ENCODE assay signal across 8 mouse cellular contexts in genomic region chr6:50261201-50261921, GRCm38 (mm10). TPM values are rescaled to one million over a fixed set of nuclear protein-coding genes. Genes with fewer than 3 reads are reported as not detected.
A peak's percentile ranks its signal among the peaks of the same experiment; 100 is the strongest.
DNase-seq lines count a peak whose midpoint lies in the region; ATAC-seq and TF ChIP-seq lines count a peak whose summit lies in the region.

No protein-coding gene starts in this region.

- TF ChIP-seq RAD21 in CH12.LX (IDR thresholded peaks at IDR 0.05; ENCODE audit: low read depth, low read length): no peak

- H3K4me3 ChIP-seq in CH12.LX (replicated peaks in 1 of 3; ENCODE audit: low read depth in 2 of 3, low read length in 2 of 3, poor library complexity in 1 of 3): peak overlapping the region; percentile 32 to 46 (median 35)
- H3K4me3 ChIP-seq in forebrain, postnatal 0 days (ENCODE audit: low read depth, low read length): peak overlapping the region; percentile 56
- H3K4me3 ChIP-seq in liver, embryonic 16.5 days (ENCODE audit: low read depth, low read length): peak overlapping the region; percentile 54
- peak overlapping the region; percentile 35 for H3K4me3 ChIP-seq in neural tube, embryonic 11.5 days (ENCODE audit: low read depth, low read length)
- peak overlapping the region; percentile 48 for H3K4me3 ChIP-seq in stomach, postnatal 0 days (ENCODE audit: low read depth, low read length)

- peak overlapping the region; percentile 66 for H3K4me2 ChIP-seq in CH12.LX (ENCODE audit: insufficient read depth, low read depth, poor library complexity, severe bottlenecking)
- peak overlapping the region; percentile 68 for H3K4me2 ChIP-seq in forebrain, postnatal 0 days (ENCODE audit: low read depth)
- H3K4me2 ChIP-seq in liver, embryonic 16.5 days (ENCODE audit: low read depth, low read length): peak overlapping the region; percentile 49
- peak overlapping the region; percentile 49 for H3K4me2 ChIP-seq in neural tube, embryonic 11.5 days (ENCODE audit: low read depth)
- peak overlapping the region; percentile 69 for H3K4me2 ChIP-seq in stomach, postnatal 0 days (replicated peaks; ENCODE audit: low read depth)

- peak; percentile 94 for ATAC-seq in forebrain, postnatal 0 days
- peak; percentile 90 for ATAC-seq in liver, embryonic 16.5 days (ENCODE audit: low read depth)
- ATAC-seq in neural tube, embryonic 11.5 days (ENCODE audit: insufficient read depth, low FRiP score, low TSS enrichment): peak; percentile 86
- peak; percentile 91 for ATAC-seq in stomach, postnatal 0 days (ENCODE audit: low FRiP score, low TSS enrichment)

- H3K9ac ChIP-seq in CH12.LX (ENCODE audit: insufficient read depth, low read depth): peak overlapping the region; percentile 1; the same call in 1 of the 2 replicates
- H3K9ac ChIP-seq in forebrain, postnatal 0 days: peak overlapping the region; percentile 84
- H3K9ac ChIP-seq in liver, embryonic 16.5 days (ENCODE audit: low read depth, low read length): peak overlapping the region; percentile 28; the same call in 1 of the 2 replicates
- peak overlapping the region; percentile 56 for H3K9ac ChIP-seq in neural tube, embryonic 11.5 days (ENCODE audit: low read length)
- H3K9ac ChIP-seq in stomach, postnatal 0 days (ENCODE audit: low read length): peak overlapping the region; percentile 65

- dilution Hi-C loops in CH12.LX (cut with MboI; ENCODE audit: extremely low pct_ligation_motif_present, extremely low pct_unique_long_range_greater_than_20kb, low sequenced_read_pairs): no loop called here

- intact Hi-C loops in heart, postnatal 36 days (cut with DNase I): no loop called here

- no peaks in the 10 kb centered on the region for H3K36me3 ChIP-seq in CH12.LX (replicated peaks in 1 of 2; ENCODE audit: control insufficient read depth in 1 of 2, insufficient read depth in 1 of 2, low read length in 1 of 2)
- H3K36me3 ChIP-seq in forebrain, postnatal 0 days (ENCODE audit: insufficient read depth): no peaks in the 10 kb centered on the region
- H3K36me3 ChIP-seq in liver, embryonic 16.5 days (ENCODE audit: control insufficient read depth, insufficient read depth): no peaks in the 10 kb centered on the region
- no peaks in the 10 kb centered on the region for H3K36me3 ChIP-seq in neural tube, embryonic 11.5 days (ENCODE audit: control insufficient read depth, insufficient read depth, low read length)
- H3K36me3 ChIP-seq in stomach, postnatal 0 days (ENCODE audit: control insufficient read depth, insufficient read depth, low read length): no peaks in the 10 kb centered on the region

- H3K79me2 ChIP-seq in CH12.LX (replicated peaks; ENCODE audit: control insufficient read depth, extremely low read depth, insufficient read depth, poor library complexity, severe bottlenecking): no peaks in the 10 kb centered on the region

- WGBS in forebrain, postnatal 0 days: 5% methylated on average over 29 of the region's 35 CpGs
- 2% methylated on average over 33 of the region's 35 CpGs for WGBS in liver, embryonic 16.5 days (ENCODE audit: insufficient replicate concordance)
- WGBS in neural tube, embryonic 11.5 days: 4% methylated on average over 30 of the region's 35 CpGs
- WGBS in stomach, postnatal 0 days: 4% methylated on average over 34 of the region's 35 CpGs

- H3K9me3 ChIP-seq in CH12.LX (replicated peaks; ENCODE audit: low read length): no peaks in the 10 kb centered on the region
- H3K9me3 ChIP-seq in forebrain, postnatal 0 days (ENCODE audit: low read length): no peaks in the 10 kb centered on the region
- H3K9me3 ChIP-seq in liver, embryonic 16.5 days (replicated peaks; ENCODE audit: control insufficient read depth, low read length): no peaks in the 10 kb centered on the region
- no peaks in the 10 kb centered on the region for H3K9me3 ChIP-seq in neural tube, embryonic 11.5 days (ENCODE audit: control insufficient read depth, low read length)
- no peaks in the 10 kb centered on the region for H3K9me3 ChIP-seq in stomach, postnatal 0 days (ENCODE audit: control insufficient read depth, low read length)

- TF ChIP-seq POLR2A in CH12.LX (IDR thresholded peaks at IDR 0.05; ENCODE audit: low read depth, low read length): no peak

- peaks cover 17% of the 10 kb centered on the region for H3K27me3 ChIP-seq in CH12.LX (replicated peaks)
- no peaks in the 10 kb centered on the region for H3K27me3 ChIP-seq in forebrain, postnatal 0 days (ENCODE audit: insufficient read depth, low read length)
- H3K27me3 ChIP-seq in liver, embryonic 16.5 days (ENCODE audit: control insufficient read depth, insufficient read depth, low read depth, low read length): peaks cover 2% of the 10 kb centered on the region
- H3K27me3 ChIP-seq in neural tube, embryonic 11.5 days (ENCODE audit: control insufficient read depth, insufficient read depth, low read length): no peaks in the 10 kb centered on the region
- H3K27me3 ChIP-seq in stomach, postnatal 0 days (ENCODE audit: control insufficient read depth, insufficient read depth, low read length): no peaks in the 10 kb centered on the region

- H3K27ac ChIP-seq in CH12.LX (ENCODE audit: insufficient read depth, low read depth): no peak overlapping the region
- H3K27ac ChIP-seq in forebrain, postnatal 0 days (ENCODE audit: low read depth, low read length): peak overlapping the region; percentile 86
- H3K27ac ChIP-seq in liver, embryonic 16.5 days (ENCODE audit: low read length): peak overlapping the region; percentile 33; the same call in 1 of the 2 replicates
- no peak overlapping the region for H3K27ac ChIP-seq in neural tube, embryonic 11.5 days (ENCODE audit: low read depth, low read length)
- peak overlapping the region; percentile 30; the same call in 1 of the 2 replicates for H3K27ac ChIP-seq in stomach, postnatal 0 days (replicated peaks)

- peak; percentile 5 for DNase-seq in CH12.LX (ENCODE audit: extremely low read depth)
- DNase-seq in cerebellum, adult 11-12 months: peak; percentile 94
- DNase-seq in forebrain, postnatal 0 days: peak; percentile 87
- DNase-seq in heart, postnatal 36 days: peak; percentile 70
- peak; percentile 85 for DNase-seq in layer of hippocampus, adult 11-12 months (ENCODE audit: low spot score)
- DNase-seq in neural tube, embryonic 11.5 days (ENCODE audit: low spot score): peak; percentile 89
- peak; percentile 85 for DNase-seq in stomach, postnatal 0 days (ENCODE audit: low spot score)

- TF ChIP-seq EP300 in CH12.LX (IDR thresholded peaks at IDR 0.05; ENCODE audit: low read length): no peak
- TF ChIP-seq EP300 in stomach, postnatal 0 days (optimal IDR thresholded peaks at IDR 0.05): no peak

- in situ Hi-C loops in CH12.LX (cut with MboI; ENCODE audit: low pct_ligation_motif_present, low pct_unique_long_range_greater_than_20kb, low sequenced_read_pairs): no loop called here

- TF ChIP-seq CTCF in CH12.LX (conservative IDR thresholded peaks at IDR 0.05 in 1 of 2, IDR thresholded peaks at IDR 0.05 in 1 of 2; ENCODE audit: low read depth in 2 of 2, low read length in 2 of 2): no peak
- TF ChIP-seq CTCF in forebrain, postnatal 0 days (IDR thresholded peaks at IDR 0.05; ENCODE audit: low read depth): no peak
- no peak for TF ChIP-seq CTCF in stomach, postnatal 0 days (IDR thresholded peaks at IDR 0.05; ENCODE audit: low read depth)

- peaks cover 0 to 2% of the 10 kb centered on the region in 2 experiments; a peak in 1 of 4 replicates for H3K4me1 ChIP-seq in CH12.LX (ENCODE audit: control insufficient read depth in 1 of 2, insufficient read depth in 2 of 2)
- peaks cover 15% of the 10 kb centered on the region; the same call in 1 of the 2 replicates for H3K4me1 ChIP-seq in forebrain, postnatal 0 days (ENCODE audit: insufficient read depth)
- no peaks in the 10 kb centered on the region; the same call in 1 of the 2 replicates for H3K4me1 ChIP-seq in liver, embryonic 16.5 days (ENCODE audit: control insufficient read depth, low read depth, low read length)
- no peaks in the 10 kb centered on the region for H3K4me1 ChIP-seq in neural tube, embryonic 11.5 days (ENCODE audit: control insufficient read depth, insufficient read depth, low read length)
- H3K4me1 ChIP-seq in stomach, postnatal 0 days (replicated peaks; ENCODE audit: control insufficient read depth, insufficient read depth): 0 out of 2 replicates have a peak, but pooled peaks cover 3% of the 10 kb centered on the region

TF ChIP-seq in CH12.LX, 34 proteins besides CTCF, POLR2A, EP300 and RAD21:
- TF ChIP-seq NRF1 (IDR thresholded peaks at IDR 0.05; ENCODE audit: low read depth, low read length): peak; percentile 72
- no peak for TF ChIP-seq NELFE (IDR thresholded peaks at IDR 0.05; ENCODE audit: low read depth, low read length)

RNA-seq across cellular contexts. Expression of gene Gsdme, which starts 2.3 kb away (rescaled TPM):
- total RNA-seq in CH12.LX (2012; rRNA removed) (0.29 and 0.38 TPM in 2 replicates), CH12.LX (2014; rRNA removed) (not detected in 2 replicates)
- polyA plus RNA-seq in CH12.LX (2012; ENCODE audit: insufficient read length, low read depth): 1.8 and 2.0 TPM in 2 replicates
- 21.0 and 23.1 TPM in 2 replicates for total RNA-seq in forebrain, postnatal 0 days (2014; rRNA removed)
- polyA plus RNA-seq in forebrain, postnatal 0 days (2015; fragmentation: Nextera tagmentation; extraction: Ambion mirVana): 69.4 and 89.9 TPM in 2 replicates
- total RNA-seq in heart, postnatal 36 days (2021): under 1 TPM; 0.33 to 0.42 TPM
- 15.4 and 15.9 TPM in 2 replicates for polyA plus RNA-seq in liver, embryonic 16.5 days (2015; fragmentation: Nextera tagmentation; extraction: Ambion mirVana)
- 50.7 and 53.7 TPM in 2 replicates for polyA plus RNA-seq in neural tube, embryonic 11.5 days (2014; fragmentation: Nextera tagmentation; extraction: Ambion mirVana)
- 13.0 and 14.1 TPM in 2 replicates for polyA plus RNA-seq in stomach, postnatal 0 days (2015; fragmentation: Nextera tagmentation; extraction: Ambion mirVana)

Comparison
In these comparisons a context has a peak if more than half of its experiments do, and no peak if none do; other contexts are left out.
1. DNase-seq: peak in every context shown above with its lines; median percentile 94 in cerebellum, adult 11-12 months; 89 in neural tube, embryonic 11.5 days; 87 in forebrain, postnatal 0 days; 85 in layer of hippocampus, adult 11-12 months; 85 in stomach, postnatal 0 days; 70 in heart, postnatal 36 days; 5 in CH12.LX.
2. H3K27ac ChIP-seq: peak in forebrain, postnatal 0 days (single experiment), liver, embryonic 16.5 days (single experiment) and stomach, postnatal 0 days (single experiment); none in CH12.LX (single experiment) and neural tube, embryonic 11.5 days (single experiment).
3. H3K9ac ChIP-seq: peak in every context shown above with its lines; median percentile 84 in forebrain, postnatal 0 days; 65 in stomach, postnatal 0 days; 56 in neural tube, embryonic 11.5 days; 28 in liver, embryonic 16.5 days; 1 in CH12.LX.
4. Peak in every context shown above with its lines, with median percentiles within 50 percentile points of each other: H3K4me2 ChIP-seq, H3K4me3 ChIP-seq and ATAC-seq.